Mouse (Mus musculus): ENCODE results near the gene Gldc.

Gldc gene

GRCm38 (mm10) chr19:30158189-30158588, 17.0 kb downstream of the Gldc start:
- DNase-seq (ENCODE audit: low read depth, low spot score), result no peak

- DNase-seq (ENCODE audit: low read depth, low spot score), result no peak
These were observed 18.1 kb downstream of the Gldc start for GRCm38 (mm10) chr19:30157031-30157687.

GRCm38 (mm10) chr19:30153729-30154128, 21.5 kb downstream of the Gldc start:
- no peak for DNase-seq (ENCODE audit: low read depth, low spot score)

- no peak for DNase-seq (ENCODE audit: low read depth, low spot score)
These were observed 23.9 kb downstream of the Gldc start for GRCm38 (mm10) chr19:30151290-30151689.

GRCm38 (mm10) chr19:30149238-30149805, 25.9 kb downstream of the Gldc start:
- DNase-seq (ENCODE audit: low read depth, low spot score), result no peak

GRCm38 (mm10) chr19:30147306-30147705, 27.9 kb downstream of the Gldc start:
- DNase-seq (ENCODE audit: low read depth, low spot score), result no peak

GRCm38 (mm10) chr19:30146761-30147160, 28.5 kb downstream of the Gldc start:
- no peak for DNase-seq (ENCODE audit: low read depth, low spot score)

- no peak for DNase-seq (ENCODE audit: low read depth, low spot score)
These were observed 30.1 kb downstream of the Gldc start for GRCm38 (mm10) chr19:30145106-30145505.

- DNase-seq (ENCODE audit: low read depth, low spot score), result no peak
These were observed 38.9 kb downstream of the Gldc start for GRCm38 (mm10) chr19:30136308-30136707.

GRCm38 (mm10) chr19:30128177-30128576, 47.1 kb downstream of the Gldc start:
- DNase-seq (ENCODE audit: low read depth, low spot score), result no peak

- no peak for DNase-seq (ENCODE audit: low read depth, low spot score)
These were observed 49.6 kb downstream of the Gldc start for GRCm38 (mm10) chr19:30125670-30126059.

GRCm38 (mm10) chr19:30124999-30125669, 50.1 kb downstream of the Gldc start:
- no peak for DNase-seq (ENCODE audit: low read depth, low spot score)

GRCm38 (mm10) chr19:30118344-30119312, 56.6 kb downstream of the Gldc start:
- DNase-seq (ENCODE audit: low read depth, low spot score), result no peak

GRCm38 (mm10) chr19:30117775-30118174, 57.5 kb downstream of the Gldc start:
- DNase-seq (ENCODE audit: low read depth, low spot score), result no peak

GRCm38 (mm10) chr19:30117241-30117640, 58.0 kb downstream of the Gldc start:
- DNase-seq (ENCODE audit: low read depth, low spot score), result no peak

GRCm38 (mm10) chr19:30115606-30116005, 59.6 kb downstream of the Gldc start:
- DNase-seq (ENCODE audit: low read depth, low spot score), result no peak

- no peak for DNase-seq (ENCODE audit: low read depth, low spot score)
These were observed 60.2 kb downstream of the Gldc start for GRCm38 (mm10) chr19:30114919-30115441.

- DNase-seq (ENCODE audit: low read depth, low spot score), result no peak
These were observed 62.1 kb downstream of the Gldc start for GRCm38 (mm10) chr19:30112961-30113688.

- no peak for DNase-seq (ENCODE audit: low read depth, low spot score)
These were observed 63.8 kb downstream of the Gldc start for GRCm38 (mm10) chr19:30111421-30111820.

GRCm38 (mm10) chr19:30109122-30109521, 66.1 kb downstream of the Gldc start:
- no peak for DNase-seq (ENCODE audit: low read depth, low spot score)

GRCm38 (mm10) chr19:30108616-30109015, 66.6 kb downstream of the Gldc start:
- no peak for DNase-seq (ENCODE audit: low read depth, low spot score)
